Mouse (Mus musculus) midbrain, embryonic 10.5 days (tissue): ENCODE data around the gene Slc19a3. TPM values are rescaled to one million over a fixed set of nuclear protein-coding genes. Genes with fewer than 3 reads are reported as not detected.

Source experiments
- DNase-seq: peaks from one replicate; pipeline ENCODE4 v3.0.0-alpha.2; 2017; ENCODE audit warnings: low spot score
- H3K27ac ChIP-seq: fragments of 300-500 bp; sonication (generic); replicated peaks from 2 replicates; pipeline ENCODE4 v1.5.1; 2016; ENCODE audit warnings: mild to moderate bottlenecking
- H3K27me3 ChIP-seq: fragments of 300-500 bp; sonication (generic); 2 replicates; pipeline ENCODE4 v1.6.1; 2016; ENCODE audit warnings: low read depth, mild to moderate bottlenecking; ENCODE audit not compliant: poor library complexity, severe bottlenecking
- H3K36me3 ChIP-seq: fragments of 300-500 bp; sonication (generic); 2 replicates; pipeline ENCODE4 v1.6.1; 2016; ENCODE audit warnings: mild to moderate bottlenecking, moderate library complexity
- H3K4me1 ChIP-seq: fragments of 300-500 bp; sonication (generic); 2 replicates; pipeline ENCODE4 v1.6.1; 2016
- H3K4me3 ChIP-seq: fragments of 300-500 bp; sonication (generic); 2 replicates; pipeline ENCODE4 v1.5.1; 2016; ENCODE audit warnings: mild to moderate bottlenecking, moderate library complexity
- H3K9me3 ChIP-seq: fragments of 300-500 bp; sonication (generic); replicated peaks from 2 replicates; pipeline ENCODE4 v1.6.1; 2016; ENCODE audit warnings: mild to moderate bottlenecking
- WGBS: fragments of 180-500 bp; shearing (Covaris S2); methylation state at CpG from one replicate; pipeline ENCODE4 v1.1.7; 2016; 5-methylcytosine and 5-hydroxymethylcytosine counted together
- polyA plus RNA-seq: library from polyadenylated mRNA; unstranded; fragments of >200 nt; fragmentation: Nextera tagmentation; extraction: Ambion mirVana; gene quantifications from 2 replicates; pipeline ENCODE4 v1.2.1, GENCODE M21; 2016

Slc19a3 gene
- polyA plus RNA-seq, 1 experiment from 2014 or later: 0.31 TPM

- Histone ChIP-seq H3K9me3 (no peaks in the 10 kb centered on the region), H3K27me3 (no peaks in the 10 kb centered on the region), H3K36me3 (no peaks in the 10 kb centered on the region), H3K4me1 (no peaks in the 10 kb centered on the region), H3K4me3 (no peak overlapping the region), H3K27ac (no peak overlapping the region)
- no peak for DNase-seq
- WGBS: 85% methylated on average over 3 of the region's 3 CpGs
Measured at GRCm38 (mm10) chr1:82993947-82994346, 44.3 kb downstream of the Slc19a3 start.

GRCm38 (mm10) chr1:82992093-82992492 lies 46.2 kb downstream of the Slc19a3 start:
- whole genome bisulfite sequencing: 90% methylated on average over 6 of the region's 6 CpGs

GRCm38 (mm10) chr1:82991596-82991995 lies 46.7 kb downstream of the Slc19a3 start:
- Histone ChIP-seq H3K4me3 (no peak overlapping the region), H3K27me3 (no peaks in the 10 kb centered on the region), H3K4me1 (no peaks in the 10 kb centered on the region), H3K9me3 (no peaks in the 10 kb centered on the region), H3K36me3 (no peaks in the 10 kb centered on the region), H3K27ac (no peak overlapping the region)
- WGBS: 90% methylated on average over 3 of the region's 3 CpGs
- no peak for DNase-seq

More at GRCm38 (mm10) chr1:82992093-82992492, 46.2 kb downstream of the Slc19a3 start:
- Histone ChIP-seq H3K9me3 (no peaks in the 10 kb centered on the region), H3K27me3 (no peaks in the 10 kb centered on the region), H3K36me3 (no peaks in the 10 kb centered on the region), H3K27ac (no peak overlapping the region), H3K4me3 (no peak overlapping the region), H3K4me1 (no peaks in the 10 kb centered on the region)
- DNase-seq: no peak

- no peak for DNase-seq
- Histone ChIP-seq H3K4me1 (no peaks in the 10 kb centered on the region), H3K9me3 (no peaks in the 10 kb centered on the region), H3K4me3 (no peak overlapping the region), H3K27ac (no peak overlapping the region), H3K27me3 (no peaks in the 10 kb centered on the region), H3K36me3 (no peaks in the 10 kb centered on the region)
- WGBS: 84% methylated on average over 4 of the region's 4 CpGs
Measured at GRCm38 (mm10) chr1:82991062-82991461, 47.2 kb downstream of the Slc19a3 start.

GRCm38 (mm10) chr1:82987530-82988198 lies 50.6 kb downstream of the Slc19a3 start:
- H3K27me3 ChIP-seq: no peaks in the 10 kb centered on the region
- H3K9me3 ChIP-seq: peaks cover 11% of the 10 kb centered on the region
- WGBS: 37% methylated on average over 4 of the region's 4 CpGs
- no peak for DNase-seq
- no peaks in the 10 kb centered on the region for H3K4me1 ChIP-seq
- no peaks in the 10 kb centered on the region for H3K36me3 ChIP-seq
- no peak overlapping the region for H3K4me3 ChIP-seq
- no peak overlapping the region for H3K27ac ChIP-seq

GRCm38 (mm10) chr1:82986738-82987137 lies 51.5 kb downstream of the Slc19a3 start:
- Histone ChIP-seq H3K36me3 (no peaks in the 10 kb centered on the region), H3K4me3 (no peak overlapping the region), H3K27ac (no peak overlapping the region), H3K9me3 (peaks cover 11% of the 10 kb centered on the region), H3K27me3 (no peaks in the 10 kb centered on the region), H3K4me1 (no peaks in the 10 kb centered on the region)
- DNase-seq: no peak
- WGBS: 96% methylated on average over 6 of the region's 6 CpGs

- no peaks in the 10 kb centered on the region for H3K4me1 ChIP-seq
- no peak for DNase-seq
- no peaks in the 10 kb centered on the region for H3K36me3 ChIP-seq
- H3K4me3 ChIP-seq: no peak overlapping the region
- no peaks in the 10 kb centered on the region for H3K9me3 ChIP-seq
- H3K27me3 ChIP-seq: no peaks in the 10 kb centered on the region
- H3K27ac ChIP-seq: no peak overlapping the region
Measured at GRCm38 (mm10) chr1:82977840-82978239, 60.4 kb downstream of the Slc19a3 start.

- no peak overlapping the region for H3K27ac ChIP-seq
- H3K4me1 ChIP-seq: peaks cover 9% of the 10 kb centered on the region
- no peak for DNase-seq
- no peaks in the 10 kb centered on the region for H3K27me3 ChIP-seq
- no peak overlapping the region for H3K4me3 ChIP-seq
- H3K9me3 ChIP-seq: no peaks in the 10 kb centered on the region
- no peaks in the 10 kb centered on the region for H3K36me3 ChIP-seq
- WGBS: 88% methylated on average over 5 of the region's 5 CpGs
Measured at GRCm38 (mm10) chr1:82975750-82976149, 62.5 kb downstream of the Slc19a3 start.

GRCm38 (mm10) chr1:82974342-82974741 lies 63.9 kb downstream of the Slc19a3 start:
- Histone ChIP-seq H3K4me3 (no peak overlapping the region), H3K9me3 (no peaks in the 10 kb centered on the region), H3K36me3 (no peaks in the 10 kb centered on the region), H3K27ac (no peak overlapping the region), H3K4me1 (peaks cover 9% of the 10 kb centered on the region), H3K27me3 (no peaks in the 10 kb centered on the region)
- 93% methylated on average over 9 of the region's 9 CpGs for WGBS
- DNase-seq: no peak

GRCm38 (mm10) chr1:82973901-82974300 lies 64.3 kb downstream of the Slc19a3 start:
- Histone ChIP-seq H3K27me3 (no peaks in the 10 kb centered on the region), H3K9me3 (no peaks in the 10 kb centered on the region), H3K36me3 (no peaks in the 10 kb centered on the region), H3K4me1 (peaks cover 9% of the 10 kb centered on the region), H3K4me3 (no peak overlapping the region), H3K27ac (no peak overlapping the region)
- DNase-seq: no peak
- 81% methylated on average over 6 of the region's 6 CpGs for WGBS

- Histone ChIP-seq H3K4me1 (peaks cover 9% of the 10 kb centered on the region), H3K27ac (no peak overlapping the region), H3K27me3 (no peaks in the 10 kb centered on the region), H3K9me3 (no peaks in the 10 kb centered on the region), H3K36me3 (no peaks in the 10 kb centered on the region), H3K4me3 (no peak overlapping the region)
- 87% methylated on average over 1 of the region's 1 CpGs for WGBS
- no peak for DNase-seq
Measured at GRCm38 (mm10) chr1:82973244-82973643, 65.0 kb downstream of the Slc19a3 start.

- Histone ChIP-seq H3K4me3 (no peak overlapping the region), H3K9me3 (no peaks in the 10 kb centered on the region), H3K27ac (no peak overlapping the region), H3K27me3 (no peaks in the 10 kb centered on the region), H3K4me1 (peaks cover 9% of the 10 kb centered on the region), H3K36me3 (no peaks in the 10 kb centered on the region)
- DNase-seq: no peak
- 66% methylated on average over 4 of the region's 4 CpGs for WGBS
Measured at GRCm38 (mm10) chr1:82972046-82972445, 66.2 kb downstream of the Slc19a3 start.

- Histone ChIP-seq H3K4me1 (no peaks in the 10 kb centered on the region), H3K9me3 (no peaks in the 10 kb centered on the region), H3K27ac (no peak overlapping the region), H3K36me3 (no peaks in the 10 kb centered on the region), H3K27me3 (no peaks in the 10 kb centered on the region), H3K4me3 (no peak overlapping the region)
- DNase-seq: no peak
- WGBS: 75% methylated on average over 3 of the region's 3 CpGs
Measured at GRCm38 (mm10) chr1:82966413-82966812, 71.8 kb downstream of the Slc19a3 start.
